In genomic region chr19:44132917-44133316, GRCm38 (mm10) we compare ENCODE assay signal across 23 mouse cellular contexts. TPM values are rescaled to one million over a fixed set of nuclear protein-coding genes. Genes with fewer than 3 reads are reported as not detected.
DNase-seq lines count a peak whose midpoint lies in the region; ATAC-seq and TF ChIP-seq lines count a peak whose summit lies in the region.
"Had no signal": no experiment of that assay in that cellular context is flagged by ENCODE, and none has a peak within 500 bp of the region (broad histone marks: within the 10 kb centered on the region; RNA-seq: fewer than 3 reads in every experiment).

No protein-coding gene starts in this region.

- no peak overlapping the region for H3K27ac ChIP-seq in MEL (ENCODE audit: control insufficient read depth, low read depth, low read length)
- H3K27ac ChIP-seq in forebrain, embryonic 12.5 days = no peak overlapping the region

- peaks cover 23 to 31% of the 10 kb centered on the region in 2 experiments for H3K36me3 ChIP-seq in MEL (ENCODE audit: control insufficient read depth in 1 of 2, insufficient read depth in 2 of 2, low read length in 2 of 2)
- H3K36me3 ChIP-seq in forebrain, embryonic 12.5 days (replicated peaks) = peaks cover 44% of the 10 kb centered on the region

- H3K9me3 ChIP-seq in MEL (replicated peaks; ENCODE audit: insufficient read depth, low read length) = no peaks in the 10 kb centered on the region
- no peaks in the 10 kb centered on the region for H3K9me3 ChIP-seq in forebrain, embryonic 12.5 days
- H3K9me3 ChIP-seq: G1E had no signal

- no peak for TF ChIP-seq POLR2A in MEL (IDR thresholded peaks at IDR 0.05; ENCODE audit: control insufficient read depth in 1 of 2, insufficient read depth in 1 of 2, low read depth in 1 of 2, low read length in 2 of 2, poor library complexity in 1 of 2)

- no peak for TF ChIP-seq CTCF in MEL (IDR thresholded peaks at IDR 0.05 in 2 of 3, conservative IDR thresholded peaks at IDR 0.05 in 1 of 3; ENCODE audit: control insufficient read depth in 1 of 3, insufficient read depth in 1 of 3, low read depth in 2 of 3, low read length in 3 of 3, poor library complexity in 1 of 3, severe bottlenecking in 1 of 3)

- no peak overlapping the region for H3K4me3 ChIP-seq in MEL (ENCODE audit: control insufficient read depth in 1 of 2, insufficient read depth in 1 of 2, low read depth in 2 of 2, low read length in 2 of 2)
- H3K4me3 ChIP-seq in forebrain, embryonic 12.5 days (replicated peaks) = no peak overlapping the region

- H3K4me2 ChIP-seq in forebrain, embryonic 12.5 days = no peak overlapping the region

- ATAC-seq in forebrain, embryonic 12.5 days (ENCODE audit: low FRiP score) = no peak
- ATAC-seq: activated CD4-positive, CD25-positive, alpha-beta regulatory T cell, adult 4 months; CD4-positive, CD25-positive, alpha-beta regulatory T cell, adult 4 months; Patski had no signal

- DNase-seq in MEL (ENCODE audit: low read depth, low spot score) = peak; percentile 30
- DNase-seq in MEL-GATA-1-ER (ENCODE audit: extremely low read depth, low read depth) = peak; percentile 67
- DNase-seq in retina, embryonic 14.5 days (ENCODE audit: low spot score) = no peak
- DNase-seq: adrenal gland, adult 2 months; adrenal gland, adult 8-10 months; adrenal gland, postnatal 10 days; adrenal gland, postnatal 14 days; adrenal gland, postnatal 25 days; adrenal gland, postnatal 36 days; B cell, adult 2 months; cerebellum, adult 11 months; cerebellum, adult 11-12 months; cerebellum, adult 18-20 months; cerebellum, adult 2 months; cerebellum, adult 8-10 months had no signal

- no peak for TF ChIP-seq RAD21 in MEL (IDR thresholded peaks at IDR 0.05; ENCODE audit: low read depth, low read length)

- 88% methylated on average over 5 of the region's 5 CpGs for WGBS in forebrain, embryonic 12.5 days

- H3K4me1 ChIP-seq in MEL (ENCODE audit: control insufficient read depth in 1 of 2, insufficient read depth in 2 of 2, low read length in 2 of 2) = peaks cover 0 to 18% of the 10 kb centered on the region in 2 experiments; a peak in 2 of 4 replicates
- H3K4me1 ChIP-seq in forebrain, embryonic 12.5 days = peaks cover 9% of the 10 kb centered on the region

- no peak; a peak in 1 of 4 replicates for TF ChIP-seq EP300 in MEL (IDR thresholded peaks at IDR 0.05; ENCODE audit: low read depth in 1 of 2, low read length in 2 of 2)

- no peak overlapping the region for H3K9ac ChIP-seq in MEL (ENCODE audit: control insufficient read depth, low read depth, low read length, poor library complexity, severe bottlenecking)
- H3K9ac ChIP-seq in forebrain, embryonic 12.5 days = no peak overlapping the region

- no peaks in the 10 kb centered on the region for H3K27me3 ChIP-seq in MEL (ENCODE audit: control insufficient read depth in 1 of 2, insufficient read depth in 2 of 2, low read length in 2 of 2)
- H3K27me3 ChIP-seq in forebrain, embryonic 12.5 days = no peaks in the 10 kb centered on the region
- H3K27me3 ChIP-seq: CH12.LX, Patski had no signal

- peaks cover 19% of the 10 kb centered on the region for H3K79me2 ChIP-seq in MEL (ENCODE audit: control insufficient read depth, insufficient read depth, low read length, poor library complexity)

TF ChIP-seq in MEL, 35 proteins besides CTCF, POLR2A, EP300 and RAD21:
- TF ChIP-seq TAL1 (IDR thresholded peaks at IDR 0.05; ENCODE audit: low read length) (peak; percentile 80), GATA1 (IDR thresholded peaks at IDR 0.05; ENCODE audit: low read depth, low read length) (peak; percentile 40), KAT2A (conservative IDR thresholded peaks at IDR 0.05; ENCODE audit: low read depth, low read length) (no peak)

RNA-seq across cellular contexts. Expression of gene Cwf19l1, which starts 2.8 kb away (rescaled TPM):
- 28.2 and 29.0 TPM in 2 replicates for total RNA-seq in MEL (2012; rRNA removed)
- polyA plus RNA-seq in MEL (2012; ENCODE audit: insufficient read depth in 1 of 2, insufficient read length in 2 of 2, low read depth in 1 of 2, low replicate concordance in 2 of 2, missing spikeins in 1 of 2) = 10 to 100 TPM in 1 of 2 experiments, not detected in 1; 68.6 TPM
- 47.5 and 49.0 TPM in 2 replicates for polyA plus RNA-seq in forebrain, embryonic 12.5 days (2016; fragmentation: Nextera tagmentation; extraction: Ambion mirVana)

RNA-seq across cellular contexts. Expression of gene Bloc1s2, which starts 13.3 kb away (rescaled TPM):
- total RNA-seq in MEL (2012; rRNA removed) = 171 and 193 TPM in 2 replicates
- polyA plus RNA-seq in MEL (2012; ENCODE audit: insufficient read depth in 1 of 2, insufficient read length in 2 of 2, low read depth in 1 of 2, low replicate concordance in 2 of 2, missing spikeins in 1 of 2) = 100 to 1,000 TPM in 1 of 2 experiments, not detected in 1; 151 TPM
- 123 TPM in 2 replicates for polyA plus RNA-seq in forebrain, embryonic 12.5 days (2016; fragmentation: Nextera tagmentation; extraction: Ambion mirVana)

RNA-seq across cellular contexts. Expression of gene Chuk, which starts 25.6 kb away (rescaled TPM):
- total RNA-seq in MEL (2012; rRNA removed) = 55.9 and 58.3 TPM in 2 replicates
- 100 to 1,000 TPM in 1 of 2 experiments, 10 to 100 TPM in 1; 50.5 to 463 TPM for polyA plus RNA-seq in MEL (2012; ENCODE audit: insufficient read depth in 1 of 2, insufficient read length in 2 of 2, low read depth in 1 of 2, low replicate concordance in 2 of 2, missing spikeins in 1 of 2)
- 65.1 and 70.9 TPM in 2 replicates for polyA plus RNA-seq in forebrain, embryonic 12.5 days (2016; fragmentation: Nextera tagmentation; extraction: Ambion mirVana)

RNA-seq across cellular contexts. Expression of gene Pkd2l1, which starts 59.3 kb away (rescaled TPM):
- not detected in 2 replicates for total RNA-seq in MEL (2012; rRNA removed)
- not detected for polyA plus RNA-seq in MEL (2012; ENCODE audit: insufficient read depth in 1 of 2, insufficient read length in 2 of 2, low read depth in 1 of 2, low replicate concordance in 2 of 2, missing spikeins in 1 of 2)
- polyA plus RNA-seq in forebrain, embryonic 12.5 days (2016; fragmentation: Nextera tagmentation; extraction: Ambion mirVana) = 0.19 and 0.36 TPM in 2 replicates
- total RNA-seq: adrenal gland, adult 18-20 months; adrenal gland, adult 2 months; adrenal gland, adult 8-10 months; adrenal gland, postnatal 10 days; adrenal gland, postnatal 14 days; adrenal gland, postnatal 25 days; adrenal gland, postnatal 36 days; G1E had no signal
- polyA plus RNA-seq: adrenal gland, adult 2 months; C2C12; CD4-positive, CD25-positive, alpha-beta regulatory T cell, adult 4 months; G1E had no signal
